Mouse (Mus musculus): ENCODE data around the gene Tyw1. TPM values are rescaled to one million over a fixed set of nuclear protein-coding genes. Genes with fewer than 3 reads are reported as not detected.

Tyw1 gene
- total and polyA plus RNA-seq, 3 experiments, result 34.7 to 46.5 (median 37.1) TPM

DNA sequence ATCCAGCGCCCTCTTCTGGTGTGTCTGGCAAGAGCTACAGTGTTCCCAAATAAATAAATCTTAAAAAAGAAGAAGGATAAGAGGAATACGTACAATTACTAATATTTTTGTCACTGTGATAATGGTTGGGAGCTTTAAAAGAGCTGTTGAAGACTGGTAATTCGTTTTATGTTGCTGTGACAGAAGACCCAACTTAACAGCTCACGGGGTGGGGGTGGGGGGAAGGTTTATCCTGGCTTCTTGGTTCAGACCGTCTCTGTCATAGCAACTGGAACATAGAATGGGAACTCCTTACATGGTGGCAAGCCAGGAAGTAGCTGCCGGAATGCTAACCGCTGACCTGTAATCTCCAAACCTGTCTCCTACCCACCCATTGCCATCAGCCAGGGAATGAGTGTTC, 38.6 kb upstream of the Tyw1 start, which contains the start of gene Tmem248:
Gene Tmem248, plus strand, starts transcription at position 301 of the 400 bp plus-strand sequence.
- Histone ChIP-seq H3K4me1 (ENCODE audit: control insufficient read depth in 1 of 2, insufficient read depth in 2 of 2) (peaks cover 0 to 7% of the 10 kb centered on the region in 2 experiments; a peak in 2 of 4 replicates), H3K79me2 (replicated peaks; ENCODE audit: control insufficient read depth, extremely low read depth, insufficient read depth, poor library complexity, severe bottlenecking) (no peaks in the 10 kb centered on the region), H3K4me2 (ENCODE audit: insufficient read depth, low read depth, poor library complexity, severe bottlenecking) (no peak within 1 kb of the TSS), H3K27me3 (replicated peaks) (no peaks in the 10 kb centered on the region), H3K27ac (ENCODE audit: insufficient read depth, low read depth) (no peak within 1 kb of the TSS), H3K36me3 (replicated peaks in 1 of 2; ENCODE audit: control insufficient read depth in 1 of 2, insufficient read depth in 1 of 2, low read length in 1 of 2) (peaks cover 19 to 41% of the 10 kb centered on the region in 2 experiments), H3K4me3 (replicated peaks in 1 of 3; ENCODE audit: low read depth in 2 of 3, low read length in 2 of 3, poor library complexity in 1 of 3) (no peak within 1 kb of the TSS), H3K9ac (ENCODE audit: insufficient read depth, low read depth) (no peak within 1 kb of the TSS), H3K9me3 (replicated peaks; ENCODE audit: low read length) (no peaks in the 10 kb centered on the region)
- dilution Hi-C loops (cut with MboI; ENCODE audit: extremely low pct_ligation_motif_present, extremely low pct_unique_long_range_greater_than_20kb, low sequenced_read_pairs) (no loop called here), in situ Hi-C loops (cut with MboI; ENCODE audit: low pct_ligation_motif_present, low pct_unique_long_range_greater_than_20kb, low sequenced_read_pairs) (no loop called here)
- no peak for DNase-seq (ENCODE audit: extremely low read depth)
- TF ChIP-seq CTCF (conservative IDR thresholded peaks at IDR 0.05 in 1 of 2, IDR thresholded peaks at IDR 0.05 in 1 of 2; ENCODE audit: low read depth in 2 of 2, low read length in 2 of 2) (peak in 1 of 2 experiments; percentile 34; a peak in 2 of 4 replicates), USF1 (IDR thresholded peaks at IDR 0.05; ENCODE audit: low read depth, low read length) (no peak)

DNA sequence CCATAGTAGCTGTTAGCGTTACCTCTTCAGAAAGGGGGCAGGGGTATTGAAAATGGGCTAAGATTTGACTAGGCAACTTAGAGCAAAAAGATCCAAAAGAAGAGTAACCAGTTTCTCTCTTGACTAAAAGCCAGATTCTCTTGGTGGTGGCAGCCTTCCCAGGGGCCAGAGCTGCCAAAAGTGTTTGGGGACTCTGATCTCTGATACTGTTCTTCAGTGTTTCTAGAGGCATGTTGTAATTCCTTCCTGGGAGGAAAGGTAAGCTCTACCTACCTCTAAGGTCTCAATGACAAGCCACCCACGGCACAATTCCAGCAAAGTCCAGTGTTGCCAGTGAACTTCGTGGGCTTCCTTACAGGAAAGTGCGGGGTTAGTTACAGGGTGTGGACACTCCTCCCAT, 38.0 kb upstream of the Tyw1 start:
- Histone ChIP-seq H3K79me2 (replicated peaks; ENCODE audit: control insufficient read depth, extremely low read depth, insufficient read depth, poor library complexity, severe bottlenecking) (peaks cover 2% of the 10 kb centered on the region), H3K9me3 (replicated peaks; ENCODE audit: low read length) (no peaks in the 10 kb centered on the region), H3K27ac (ENCODE audit: insufficient read depth, low read depth) (no peak overlapping the region), H3K9ac (ENCODE audit: insufficient read depth, low read depth) (no peak overlapping the region), H3K4me2 (ENCODE audit: insufficient read depth, low read depth, poor library complexity, severe bottlenecking) (no peak overlapping the region), H3K4me1 (ENCODE audit: control insufficient read depth in 1 of 2, insufficient read depth in 2 of 2) (peaks cover 0 to 7% of the 10 kb centered on the region in 2 experiments; a peak in 2 of 4 replicates), H3K4me3 (replicated peaks in 1 of 3; ENCODE audit: low read depth in 2 of 3, low read length in 2 of 3, poor library complexity in 1 of 3) (no peak overlapping the region), H3K27me3 (replicated peaks) (no peaks in the 10 kb centered on the region), H3K36me3 (replicated peaks in 1 of 2; ENCODE audit: control insufficient read depth in 1 of 2, insufficient read depth in 1 of 2, low read length in 1 of 2) (peaks cover 14 to 36% of the 10 kb centered on the region in 2 experiments)
- no peak for DNase-seq (ENCODE audit: extremely low read depth)
- TF ChIP-seq IRF4 (IDR thresholded peaks at IDR 0.05; ENCODE audit: low read depth, low read length) (no peak), CHD1 (IDR thresholded peaks at IDR 0.05; ENCODE audit: low read depth, low read length) (no peak), RCOR1 (conservative IDR thresholded peaks at IDR 0.05; ENCODE audit: low read depth, low read length) (no peak), JUND (conservative IDR thresholded peaks at IDR 0.05; ENCODE audit: low read depth, low read length) (no peak), TCF12 (IDR thresholded peaks at IDR 0.05; ENCODE audit: low read depth, low read length) (no peak), MAZ (IDR thresholded peaks at IDR 0.05; ENCODE audit: low read depth, low read length) (no peak), SMC3 (IDR thresholded peaks at IDR 0.05; ENCODE audit: low read depth, low read length) (no peak), NELFE (IDR thresholded peaks at IDR 0.05; ENCODE audit: low read depth, low read length) (no peak), POLR2A (IDR thresholded peaks at IDR 0.05; ENCODE audit: low read depth, low read length) (no peak), ZNF384 (IDR thresholded peaks at IDR 0.05; ENCODE audit: low read depth, low read length) (no peak), POLR2AphosphoS2 (IDR thresholded peaks at IDR 0.05; ENCODE audit: low read depth, low read length) (no peak), ZC3H11A (IDR thresholded peaks at IDR 0.05; ENCODE audit: low read depth, low read length) (no peak), KAT2A (IDR thresholded peaks at IDR 0.05; ENCODE audit: insufficient replicate concordance, low read length) (no peak), MYC (IDR thresholded peaks at IDR 0.05; ENCODE audit: low read depth, low read length) (no peak), USF1 (IDR thresholded peaks at IDR 0.05; ENCODE audit: low read depth, low read length) (no peak), RAD21 (IDR thresholded peaks at IDR 0.05; ENCODE audit: low read depth, low read length) (no peak), EP300 (IDR thresholded peaks at IDR 0.05; ENCODE audit: low read length) (no peak), E2F4 (IDR thresholded peaks at IDR 0.05; ENCODE audit: insufficient replicate concordance, low read depth, low read length) (no peak)
- in situ Hi-C loops (cut with MboI; ENCODE audit: low pct_ligation_motif_present, low pct_unique_long_range_greater_than_20kb, low sequenced_read_pairs), result no loop called here
- dilution Hi-C loops (cut with MboI; ENCODE audit: extremely low pct_ligation_motif_present, extremely low pct_unique_long_range_greater_than_20kb, low sequenced_read_pairs), result no loop called here
